Mouse (Mus musculus) gastrocnemius, adult 2 months (tissue): Measurements from ENCODE around the gene Anapc15-ps. TPM values are rescaled to one million over a fixed set of nuclear protein-coding genes. Genes with fewer than 3 reads are reported as not detected.

Experiments used
- DNase-seq: peaks from one replicate; pipeline ENCODE4 v3.0.0; 2022
- H3K27ac ChIP-seq: fragments of 200-600 bp; 2 replicates; pipeline ENCODE4 v1.8.1; 2022; ENCODE audit warnings: mild to moderate bottlenecking
- H3K4me3 ChIP-seq: fragments of 200-600 bp; 2 replicates; pipeline ENCODE4 v1.8.1; 2022; ENCODE audit warnings: mild to moderate bottlenecking, moderate library complexity
- CTCF ChIP-seq: fragments of 200-600 bp; IDR thresholded peaks from 2 replicates; pipeline ENCODE4 v1.8.1; 2022; ENCODE audit warnings: antibody characterized with exemption, mild to moderate bottlenecking, moderate library complexity
- intact Hi-C: fragments of 180-260 bp; cut with DNase I; formaldehyde crosslinking; loops from one replicate; pipeline ENCODE4 v1.15.1; 2025
- total RNA-seq, 2 experiments: library from RNA; stranded (reverse); gene quantifications; 2 replicates each; pipeline ENCODE4 v1.2.3; 2021

Anapc15-ps gene
- total RNA-seq, 2 experiments from 2014 or later, result not detected

DNA sequence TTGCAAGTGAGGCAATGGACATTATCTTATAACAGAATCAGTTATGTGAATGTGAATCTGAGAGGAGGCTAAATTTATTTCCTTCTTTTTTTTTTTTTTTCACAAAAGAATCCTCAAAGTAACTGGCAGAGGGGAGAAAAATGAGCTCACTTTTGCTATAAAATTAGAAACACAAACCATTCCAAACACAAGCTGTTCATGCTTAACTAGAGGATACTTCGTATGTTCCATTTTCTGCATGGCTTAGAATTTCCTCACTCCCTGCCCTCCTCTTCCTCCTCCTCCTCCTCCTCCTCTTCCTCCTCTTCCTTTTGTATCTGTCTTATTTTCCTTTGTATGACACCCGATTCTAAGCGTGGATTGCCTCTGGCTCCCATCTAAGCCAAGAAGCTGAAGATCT lies 32.5 kb upstream of the Anapc15-ps start:
- intact Hi-C loops, result no loop called here
- no peak overlapping the region for H3K4me3 ChIP-seq
- DNase-seq, result no peak
- H3K27ac ChIP-seq, result peak overlapping the region; percentile 24
- TF ChIP-seq CTCF, result no peak

DNA sequence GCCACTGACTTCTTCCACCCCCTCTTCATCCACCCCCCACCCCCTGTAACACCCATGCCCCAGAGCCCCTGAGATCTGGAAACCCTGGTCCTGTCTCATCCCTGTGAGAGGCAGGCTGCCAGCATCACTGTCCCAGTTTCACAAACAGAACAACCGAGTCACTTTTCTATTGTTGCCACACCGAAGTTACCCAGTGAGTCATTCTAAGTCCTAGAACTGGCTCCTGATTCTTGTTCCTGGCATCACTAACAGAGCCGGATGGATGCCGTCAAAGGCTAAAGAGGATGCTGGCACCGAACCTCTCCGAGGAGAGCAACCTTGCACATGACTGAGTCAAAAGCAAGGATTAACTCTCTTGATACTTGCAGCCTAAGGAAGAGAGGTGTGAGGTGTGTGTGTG lies 31.6 kb upstream of the Anapc15-ps start:
- intact Hi-C loops, result no loop called here
- H3K4me3 ChIP-seq, result no peak overlapping the region
- no peak for TF ChIP-seq CTCF
- H3K27ac ChIP-seq, result peak overlapping the region; percentile 43; the same call in 1 of the 2 replicates
- DNase-seq, result peak; percentile 48

DNA sequence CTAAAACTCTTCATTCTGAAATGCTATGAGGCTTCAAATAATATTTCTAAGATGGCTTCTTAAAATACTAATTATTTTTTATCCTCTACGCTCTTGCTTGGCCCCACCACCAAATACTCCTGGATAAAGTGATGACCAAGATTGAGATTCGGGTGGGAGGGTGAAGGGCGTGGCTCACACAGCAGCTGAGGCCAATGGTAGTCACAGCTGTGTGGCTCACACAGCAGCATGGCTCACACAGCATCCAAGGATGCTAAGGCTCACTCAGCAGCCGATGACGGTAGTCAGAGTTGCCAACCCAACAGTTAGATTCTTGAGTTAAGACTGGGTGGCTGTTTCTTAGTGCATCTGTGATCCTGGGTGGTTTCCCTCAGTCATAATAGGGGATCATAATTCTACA lies 30.5 kb upstream of the Anapc15-ps start:
- no peak for TF ChIP-seq CTCF
- no peak overlapping the region for H3K4me3 ChIP-seq
- intact Hi-C loops, result no loop called here
- H3K27ac ChIP-seq, result peak overlapping the region; percentile 80; the same call in 1 of the 2 replicates
- no peak for DNase-seq

DNA sequence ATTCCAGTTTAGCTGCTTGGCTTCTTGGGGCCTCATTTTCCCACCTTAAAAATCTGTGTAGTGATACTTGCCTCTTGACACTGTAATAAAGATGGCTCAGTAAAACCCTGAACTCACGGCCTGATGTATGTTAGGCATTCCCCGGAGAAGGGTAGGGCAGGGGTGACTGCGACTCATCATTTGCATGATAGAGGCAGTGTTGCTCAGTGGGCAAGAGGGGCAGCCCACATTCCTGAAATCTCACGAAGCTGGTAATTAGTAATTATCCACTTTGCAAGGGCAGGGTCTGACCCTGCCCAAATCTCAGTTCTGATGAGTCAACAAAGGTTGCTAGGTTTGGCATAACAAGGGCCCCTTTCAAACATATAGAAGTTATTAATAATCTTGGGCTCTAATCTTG lies 27.2 kb upstream of the Anapc15-ps start:
- DNase-seq, result no peak
- H3K4me3 ChIP-seq, result no peak overlapping the region
- no peak for TF ChIP-seq CTCF
- H3K27ac ChIP-seq, result peak overlapping the region; percentile 80
- intact Hi-C loops, result no loop called here

DNA sequence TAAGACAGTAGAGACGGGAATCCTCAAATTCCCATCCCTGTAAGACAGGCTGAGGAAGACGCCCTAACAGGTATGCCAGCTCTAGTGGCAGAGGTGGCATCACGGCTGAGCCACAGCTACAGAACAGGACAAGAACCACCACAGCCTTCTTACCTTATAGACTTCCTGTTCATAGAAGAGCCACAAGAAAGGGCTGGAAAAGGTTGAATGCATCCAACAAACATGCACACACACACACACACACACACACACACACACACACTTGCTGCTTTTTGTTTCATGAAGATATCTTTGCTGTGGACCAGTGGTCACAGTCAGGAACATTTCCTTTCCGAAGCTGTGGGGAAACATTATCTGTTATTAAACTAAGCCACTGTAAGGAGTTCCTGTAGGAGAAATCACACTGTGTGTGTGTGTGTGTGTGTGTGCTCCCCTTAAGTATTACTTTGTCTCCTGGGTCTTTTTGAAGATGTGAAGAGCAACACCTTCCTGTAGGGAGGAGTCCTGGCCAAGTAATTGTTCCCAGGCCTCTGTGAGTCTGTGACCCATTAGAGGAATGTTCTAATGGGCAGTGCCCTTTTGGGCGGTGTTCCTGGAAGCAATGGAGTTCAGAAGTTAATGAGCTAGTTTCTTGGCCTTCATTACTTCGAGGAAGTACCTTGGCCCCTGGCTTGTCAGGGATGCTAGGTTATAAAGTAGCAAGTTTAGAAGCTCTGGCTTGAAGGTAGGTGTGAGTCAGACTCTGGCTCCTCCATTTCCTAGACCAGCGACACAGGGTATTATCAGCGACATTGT lies 25.9 kb upstream of the Anapc15-ps start:
- no peak for TF ChIP-seq CTCF
- H3K27ac ChIP-seq, result peak overlapping the region; percentile 80
- no peak for DNase-seq
- intact Hi-C loops, result no loop called here
- H3K4me3 ChIP-seq, result no peak overlapping the region

DNA sequence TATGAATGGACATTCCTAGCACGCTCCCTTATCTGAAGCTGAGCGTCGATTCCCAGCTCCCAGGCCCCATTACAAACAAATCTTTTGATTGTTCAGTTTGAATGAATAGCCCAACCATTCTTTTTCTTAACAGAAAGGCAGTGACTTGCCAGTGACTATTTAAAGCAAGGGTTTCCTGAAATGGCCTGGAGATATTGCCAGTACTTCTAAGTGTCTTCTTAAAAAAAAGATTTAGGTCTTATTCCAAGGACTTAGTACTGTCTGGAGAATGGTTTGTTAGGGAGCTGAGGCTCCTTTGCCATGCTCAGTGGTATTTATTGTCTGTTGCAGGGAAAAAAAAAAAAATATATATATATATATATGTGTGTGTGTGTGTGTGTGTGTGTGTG lies 23.0 kb upstream of the Anapc15-ps start:
- intact Hi-C loops, result no loop called here
- Histone ChIP-seq H3K27ac (no peak overlapping the region), H3K4me3 (no peak overlapping the region)
- no peak for DNase-seq
- no peak for TF ChIP-seq CTCF

DNA sequence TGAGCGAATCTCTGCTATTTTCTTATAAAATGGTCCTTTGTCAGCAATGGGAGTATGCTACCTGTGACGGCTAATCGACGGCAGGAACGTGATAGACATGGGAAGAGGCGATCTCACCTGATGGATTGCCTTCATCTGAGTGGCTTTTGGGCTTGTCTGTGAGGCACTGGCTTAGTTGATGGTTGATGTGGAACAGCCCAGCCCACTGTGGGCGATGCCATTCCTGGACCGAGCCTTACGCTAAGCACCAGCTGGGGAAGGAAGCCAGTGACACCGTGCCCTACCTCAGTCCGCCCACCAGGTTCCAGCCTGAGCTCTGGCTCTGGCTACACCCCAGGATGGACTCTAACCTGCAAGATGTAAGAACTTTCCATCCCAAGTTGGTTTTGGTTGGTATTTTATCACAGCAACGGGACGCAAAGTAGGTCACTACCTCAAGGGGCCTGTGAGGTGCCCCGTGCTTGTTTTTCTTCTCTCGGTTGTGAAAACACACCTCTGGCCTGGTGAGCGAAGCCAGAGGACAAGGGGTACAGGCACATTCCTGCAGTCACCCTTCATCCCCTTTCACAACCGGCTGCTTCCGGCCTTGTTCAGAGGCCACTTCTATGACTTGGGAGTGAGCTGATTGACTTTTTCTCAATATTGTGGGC lies 22.5 kb upstream of the Anapc15-ps start:
- H3K4me3 ChIP-seq, result no peak overlapping the region
- H3K27ac ChIP-seq, result peak overlapping the region; percentile 44
- DNase-seq, result no peak
- intact Hi-C loops, result no loop called here
- no peak for TF ChIP-seq CTCF

DNA sequence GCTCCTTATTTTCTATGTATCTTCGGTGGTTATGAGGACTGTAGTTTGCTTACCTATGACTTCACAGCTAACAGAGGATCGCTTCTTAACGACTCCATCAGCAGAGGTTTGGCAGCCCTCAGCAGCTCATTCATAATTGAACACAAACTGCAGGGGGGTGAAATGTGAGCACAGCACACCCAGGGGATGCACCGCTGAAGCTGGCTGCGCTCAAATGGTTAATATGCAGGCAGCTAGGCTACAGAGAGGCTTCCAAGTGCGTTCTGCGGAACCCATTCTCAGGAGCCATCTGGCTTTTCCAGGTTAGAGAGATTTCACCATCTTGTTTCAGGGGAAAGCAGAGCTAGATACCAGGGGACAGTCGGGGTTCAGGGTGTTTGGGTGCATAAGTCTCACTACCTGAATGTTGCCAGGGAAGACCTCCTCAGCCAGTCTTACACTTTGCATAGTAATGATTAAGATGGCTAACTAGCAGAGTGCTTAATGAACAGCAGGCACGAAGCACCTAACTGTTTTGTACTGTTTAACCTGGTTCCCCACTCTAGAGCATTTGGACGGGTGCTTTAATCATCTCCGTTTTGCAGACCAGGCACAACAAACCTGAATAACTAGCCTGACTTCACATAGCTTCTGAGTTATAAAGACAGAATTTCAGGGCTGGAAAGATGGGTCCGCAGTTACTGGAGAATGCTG lies 21.5 kb upstream of the Anapc15-ps start:
- no peak for DNase-seq
- intact Hi-C loops, result no loop called here
- TF ChIP-seq CTCF, result no peak
- Histone ChIP-seq H3K4me3 (no peak overlapping the region), H3K27ac (no peak overlapping the region)

DNA sequence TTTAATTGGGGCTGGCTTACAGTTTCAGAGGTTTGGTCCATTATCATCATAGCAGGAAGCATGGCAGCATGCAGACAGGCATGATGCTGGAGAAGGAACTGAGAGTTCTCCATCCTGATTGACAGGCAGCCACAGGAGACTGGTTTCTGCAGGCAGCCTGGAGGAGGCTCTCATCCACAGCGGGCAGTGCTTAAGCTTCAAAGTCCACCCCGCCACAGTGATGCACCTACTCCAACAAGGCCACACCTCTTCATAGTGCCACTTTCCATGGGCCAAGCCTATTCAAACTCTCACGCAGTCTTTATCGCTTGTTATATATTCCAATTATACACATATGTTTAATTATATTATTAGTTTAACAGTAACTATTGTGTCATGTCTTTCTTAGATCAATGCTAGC lies 18.1 kb upstream of the Anapc15-ps start:
- no peak overlapping the region for H3K27ac ChIP-seq
- TF ChIP-seq CTCF, result no peak
- intact Hi-C loops, result no loop called here
- no peak for DNase-seq
- H3K4me3 ChIP-seq, result no peak overlapping the region

DNA sequence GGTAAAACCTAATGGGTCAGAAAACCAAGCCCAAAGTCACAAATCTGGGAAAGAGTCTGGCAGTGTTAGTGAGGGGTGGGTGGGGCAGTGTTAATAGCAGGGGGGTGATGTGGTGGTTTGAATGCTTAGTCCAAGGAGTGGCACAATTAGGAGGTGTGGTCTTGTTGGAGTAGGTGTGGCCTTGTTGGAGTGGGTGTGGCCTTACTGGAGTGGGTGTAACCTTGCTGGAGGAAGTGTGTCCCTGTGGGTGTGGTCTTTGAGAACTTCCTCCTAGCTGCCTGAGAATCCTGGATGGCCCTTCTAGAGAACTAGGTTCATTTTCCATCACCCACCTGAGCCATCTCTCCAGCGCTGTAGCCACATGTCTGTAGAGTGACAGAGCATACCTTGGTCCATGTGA lies 16.6 kb upstream of the Anapc15-ps start:
- no peak for TF ChIP-seq CTCF
- intact Hi-C loops, result no loop called here
- H3K4me3 ChIP-seq, result no peak overlapping the region
- DNase-seq, result no peak
- no peak overlapping the region for H3K27ac ChIP-seq

DNA sequence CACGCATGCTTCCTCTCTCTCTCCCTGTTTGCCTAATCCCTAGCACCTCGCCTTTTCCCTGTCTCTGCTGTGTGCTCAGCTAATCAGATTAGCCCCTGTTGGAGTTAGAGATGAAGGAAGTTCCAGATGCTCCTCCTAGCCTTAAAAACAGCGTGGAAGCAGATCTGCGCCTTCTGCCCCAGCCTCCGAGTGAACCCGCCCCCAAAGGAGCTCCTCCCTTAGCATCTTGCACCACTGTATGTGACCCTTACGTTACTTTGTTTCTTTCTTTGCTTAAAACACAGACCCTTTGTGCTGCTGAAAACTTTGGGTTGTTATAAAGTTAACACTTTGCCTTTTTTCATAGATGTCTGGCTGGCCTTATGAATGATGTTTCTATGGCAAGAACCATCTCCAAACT lies 15.8 kb upstream of the Anapc15-ps start:
- intact Hi-C loops, result no loop called here
- Histone ChIP-seq H3K27ac (no peak overlapping the region), H3K4me3 (no peak overlapping the region)
- TF ChIP-seq CTCF, result no peak
- DNase-seq, result no peak

DNA sequence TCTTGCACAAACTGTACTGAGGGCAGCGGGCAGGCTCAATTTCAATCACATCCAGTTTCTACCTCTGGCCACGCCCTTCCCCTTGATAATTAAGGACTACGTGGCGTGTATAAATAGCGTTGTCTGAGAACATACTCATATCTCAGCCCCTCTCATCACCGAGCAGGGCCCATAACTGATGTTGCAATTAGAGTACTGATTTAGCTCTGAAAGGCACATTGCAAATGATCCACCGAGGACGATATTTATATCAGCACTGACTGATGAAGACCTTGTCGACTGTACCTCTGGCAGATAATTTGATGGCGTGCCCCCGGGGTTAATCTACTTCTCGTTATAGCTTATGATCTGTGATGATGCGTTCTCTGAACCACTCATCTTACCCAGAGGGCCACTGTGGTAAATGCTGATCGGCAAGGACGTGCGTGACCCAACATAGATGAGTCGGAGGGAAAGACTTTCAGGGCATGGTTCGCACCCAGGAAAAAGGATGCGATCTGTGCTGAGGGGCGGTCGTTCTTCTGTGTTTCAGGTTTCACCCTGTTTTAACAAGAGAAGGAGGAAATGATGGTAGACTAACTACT lies 14.4 kb upstream of the Anapc15-ps start:
- no peak for TF ChIP-seq CTCF
- intact Hi-C loops, result no loop called here
- Histone ChIP-seq H3K4me3 (peak overlapping the region; percentile 15; the same call in 1 of the 2 replicates), H3K27ac (peak overlapping the region; percentile 81)
- DNase-seq, result peak; percentile 73

DNA sequence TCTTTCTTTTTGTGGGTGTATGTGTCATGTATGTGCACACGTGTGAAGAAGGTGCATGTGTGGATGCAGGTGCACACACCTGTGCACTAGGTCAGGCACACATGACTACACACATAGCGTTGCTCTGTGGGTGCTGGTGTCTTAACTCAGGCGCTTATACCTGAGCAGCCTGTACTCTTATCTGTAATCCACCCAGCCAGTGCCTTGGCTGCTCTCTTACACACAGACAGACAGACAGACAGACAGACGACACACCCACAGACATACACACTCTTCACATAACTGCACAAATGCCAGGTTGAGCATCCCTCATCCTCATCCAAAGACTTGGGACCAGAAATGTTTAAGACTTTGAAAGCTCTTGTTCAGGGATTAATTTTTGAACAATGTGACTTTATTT lies 12.8 kb upstream of the Anapc15-ps start:
- intact Hi-C loops, result no loop called here
- no peak overlapping the region for H3K27ac ChIP-seq
- DNase-seq, result no peak
- no peak overlapping the region for H3K4me3 ChIP-seq
- no peak for TF ChIP-seq CTCF
